Mouse (Mus musculus): ENCODE results near the gene Lrriq1. TPM values are rescaled to one million over a fixed set of nuclear protein-coding genes. Genes with fewer than 3 reads are reported as not detected.

The Lrriq1 gene
- polyA plus RNA-seq, 1 experiment: 0.67 TPM

DNA sequence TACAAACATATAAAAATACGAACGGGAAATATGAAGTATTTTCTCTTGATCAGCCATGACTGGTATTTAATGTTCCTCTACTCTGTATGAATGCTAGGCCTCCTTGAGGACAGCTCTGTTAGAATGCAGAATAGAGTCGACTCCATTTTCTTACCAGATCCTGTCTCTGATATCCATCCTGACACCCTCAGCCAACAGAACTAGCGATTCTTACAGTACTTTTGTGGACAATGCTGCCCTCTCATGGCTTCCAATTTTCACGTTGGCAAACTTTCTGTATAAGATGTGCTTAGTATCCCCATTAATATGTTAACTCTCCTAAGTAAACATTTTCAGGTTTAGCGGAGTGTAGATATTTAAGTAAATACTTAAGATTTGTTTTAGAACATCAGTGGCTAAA, 94.6 kb downstream of the Lrriq1 start:
- no peak for TF ChIP-seq POLR2A (IDR thresholded peaks at IDR 0.05; ENCODE audit: low read depth, low read length)
- TF ChIP-seq CTCF (IDR thresholded peaks at IDR 0.05; ENCODE audit: borderline replicate concordance, insufficient read depth, low read length): no peak
- no peak overlapping the region for H3K4me3 ChIP-seq (ENCODE audit: insufficient read depth, low read length)
- H3K27ac ChIP-seq (ENCODE audit: insufficient read depth, low read length): no peak overlapping the region
- no peaks in the 10 kb centered on the region for H3K4me1 ChIP-seq (ENCODE audit: control insufficient read depth, insufficient read depth, low read length)

DNA sequence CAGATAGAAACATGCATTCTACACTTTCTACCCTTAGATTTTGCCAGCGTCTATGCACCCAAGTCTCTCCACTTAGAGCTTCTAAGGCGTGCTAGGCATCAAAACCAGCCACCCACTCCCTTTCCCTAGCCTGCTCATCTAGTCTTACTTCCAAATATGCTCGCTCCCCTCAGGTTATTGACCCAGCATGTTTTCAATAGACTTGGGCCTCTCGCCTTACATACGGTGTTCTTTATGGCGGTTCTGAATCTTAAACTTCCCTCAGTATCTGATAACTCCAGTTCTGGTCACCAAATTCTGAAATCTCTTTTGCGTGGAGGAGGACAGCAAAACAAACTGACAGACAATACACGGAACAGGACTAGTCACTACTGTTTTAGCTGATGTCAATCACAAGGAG, 95.5 kb downstream of the Lrriq1 start:
- Histone ChIP-seq H3K4me3 (ENCODE audit: insufficient read depth, low read length) (no peak overlapping the region), H3K27ac (ENCODE audit: insufficient read depth, low read length) (no peak overlapping the region), H3K4me1 (ENCODE audit: control insufficient read depth, insufficient read depth, low read length) (no peaks in the 10 kb centered on the region)
- no peak for TF ChIP-seq POLR2A (IDR thresholded peaks at IDR 0.05; ENCODE audit: low read depth, low read length)
- no peak for TF ChIP-seq CTCF (IDR thresholded peaks at IDR 0.05; ENCODE audit: borderline replicate concordance, insufficient read depth, low read length)

DNA sequence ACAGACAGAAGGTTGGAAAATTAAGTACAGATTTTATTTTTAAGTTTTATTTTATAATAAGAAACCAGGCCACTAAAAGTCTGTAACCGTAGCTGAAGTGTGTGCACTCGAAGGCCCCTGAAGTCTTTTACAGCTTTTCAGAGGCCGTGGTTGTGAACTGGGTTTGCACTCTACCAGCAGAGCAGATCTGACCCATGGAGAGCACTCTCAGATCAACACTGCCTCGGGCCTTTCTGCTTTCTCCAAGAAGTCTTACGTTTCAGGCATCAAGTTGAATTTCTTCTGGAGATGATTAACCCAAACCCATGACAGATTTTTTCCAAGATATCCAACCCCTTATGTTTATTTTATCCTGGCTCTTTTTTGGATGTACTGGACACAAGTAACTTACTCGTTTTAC, 121.5 kb downstream of the Lrriq1 start:
- Histone ChIP-seq H3K4me1 (ENCODE audit: control insufficient read depth, insufficient read depth, low read length) (no peaks in the 10 kb centered on the region), H3K27ac (ENCODE audit: insufficient read depth, low read length) (no peak overlapping the region), H3K4me3 (ENCODE audit: insufficient read depth, low read length) (no peak overlapping the region)
- no peak for TF ChIP-seq CTCF (IDR thresholded peaks at IDR 0.05; ENCODE audit: borderline replicate concordance, insufficient read depth, low read length)
- TF ChIP-seq POLR2A (IDR thresholded peaks at IDR 0.05; ENCODE audit: low read depth, low read length): no peak

DNA sequence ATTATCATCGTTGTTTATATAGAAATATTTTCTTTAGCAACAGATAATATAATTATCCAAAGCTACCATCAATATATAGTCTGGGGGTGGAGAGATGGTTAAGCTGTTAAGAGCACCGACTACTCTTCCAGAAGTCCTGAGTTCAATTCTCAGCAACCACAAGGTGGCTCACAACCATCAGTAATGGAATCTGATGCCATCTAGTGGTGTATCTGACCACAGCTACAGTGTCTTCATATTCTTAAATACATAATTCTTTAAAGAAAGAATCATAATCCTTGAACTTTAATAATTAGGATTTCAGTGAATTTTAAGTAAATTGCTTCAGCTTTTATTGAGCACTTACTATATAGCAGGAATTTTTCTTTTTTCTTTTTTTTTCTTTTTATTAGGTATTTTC, 128.0 kb downstream of the Lrriq1 start:
- no peak for TF ChIP-seq POLR2A (IDR thresholded peaks at IDR 0.05; ENCODE audit: low read depth, low read length)
- TF ChIP-seq CTCF (IDR thresholded peaks at IDR 0.05; ENCODE audit: borderline replicate concordance, insufficient read depth, low read length): no peak
- no peaks in the 10 kb centered on the region for H3K4me1 ChIP-seq (ENCODE audit: control insufficient read depth, insufficient read depth, low read length)
- no peak overlapping the region for H3K27ac ChIP-seq (ENCODE audit: insufficient read depth, low read length)
- H3K4me3 ChIP-seq (ENCODE audit: insufficient read depth, low read length): no peak overlapping the region

DNA sequence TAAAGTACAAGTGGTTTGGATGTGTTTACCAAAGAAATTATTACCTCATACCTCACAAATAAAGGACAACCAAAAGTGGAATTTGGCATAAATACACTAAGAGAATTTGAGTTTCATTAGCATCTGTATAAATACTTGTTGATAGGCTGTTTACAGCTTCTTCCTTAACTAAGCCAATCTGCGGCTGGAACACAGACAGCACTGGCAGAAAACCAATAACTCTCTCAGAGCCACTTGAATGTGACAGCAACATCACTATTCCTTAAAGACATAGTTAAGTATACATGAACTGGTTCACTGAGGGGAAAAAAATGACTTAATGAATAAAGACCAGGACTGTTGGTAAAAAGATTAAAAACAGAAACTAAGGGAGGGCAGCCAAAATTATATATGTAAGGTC, 150.0 kb downstream of the Lrriq1 start:
- no peak for TF ChIP-seq POLR2A (IDR thresholded peaks at IDR 0.05; ENCODE audit: low read depth, low read length)
- no peak for TF ChIP-seq CTCF (IDR thresholded peaks at IDR 0.05; ENCODE audit: borderline replicate concordance, insufficient read depth, low read length)
- no peak overlapping the region for H3K4me3 ChIP-seq (ENCODE audit: insufficient read depth, low read length)
- H3K27ac ChIP-seq (ENCODE audit: insufficient read depth, low read length): no peak overlapping the region
- H3K4me1 ChIP-seq (ENCODE audit: control insufficient read depth, insufficient read depth, low read length): no peaks in the 10 kb centered on the region

DNA sequence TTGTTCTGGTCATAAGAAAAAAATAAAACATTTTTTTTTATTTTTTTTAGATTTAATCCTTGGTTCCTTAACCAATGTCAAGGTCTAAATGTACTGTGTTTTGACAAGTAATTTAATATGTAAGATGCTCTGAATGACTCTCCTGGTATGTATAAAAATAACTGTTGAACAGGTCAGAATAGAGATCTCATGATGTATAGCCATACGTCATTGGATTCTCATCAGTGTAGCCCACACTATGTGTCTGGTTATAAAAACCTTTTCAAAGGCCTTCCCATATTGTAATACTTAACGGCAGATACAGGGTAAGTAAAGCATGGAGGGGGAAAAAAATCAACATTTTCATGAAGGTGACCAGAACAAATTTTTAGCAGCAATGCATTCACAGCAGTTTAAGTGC, 186.5 kb downstream of the Lrriq1 start:
- no peak for TF ChIP-seq CTCF (IDR thresholded peaks at IDR 0.05; ENCODE audit: borderline replicate concordance, insufficient read depth, low read length)
- no peak for TF ChIP-seq POLR2A (IDR thresholded peaks at IDR 0.05; ENCODE audit: low read depth, low read length)
- Histone ChIP-seq H3K4me1 (ENCODE audit: control insufficient read depth, insufficient read depth, low read length) (no peaks in the 10 kb centered on the region), H3K27ac (ENCODE audit: insufficient read depth, low read length) (no peak overlapping the region), H3K4me3 (ENCODE audit: insufficient read depth, low read length) (no peak overlapping the region)

DNA sequence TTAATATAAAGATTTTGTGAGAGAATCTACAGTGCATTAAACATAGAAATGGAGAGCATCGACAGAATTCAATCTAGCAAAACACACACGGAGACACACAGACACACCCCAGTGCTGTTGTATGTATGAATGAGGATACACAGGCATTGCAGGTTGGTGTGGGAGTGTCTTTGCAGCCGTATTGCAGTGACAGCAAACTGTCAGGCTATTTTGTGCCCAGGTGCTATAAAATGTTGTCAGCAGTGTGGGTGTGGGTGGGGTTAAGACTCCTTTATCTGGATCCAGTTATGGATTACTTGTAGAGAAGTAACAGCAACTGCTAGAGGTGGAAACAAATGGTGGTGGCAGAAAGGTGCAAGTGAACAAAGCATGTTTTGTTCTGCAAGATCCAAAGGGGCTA, 189.5 kb downstream of the Lrriq1 start:
- H3K4me3 ChIP-seq (ENCODE audit: insufficient read depth, low read length): no peak overlapping the region
- TF ChIP-seq POLR2A (IDR thresholded peaks at IDR 0.05; ENCODE audit: low read depth, low read length) (no peak), CTCF (IDR thresholded peaks at IDR 0.05; ENCODE audit: borderline replicate concordance, insufficient read depth, low read length) (no peak)
- no peak overlapping the region for H3K27ac ChIP-seq (ENCODE audit: insufficient read depth, low read length)
- no peaks in the 10 kb centered on the region for H3K4me1 ChIP-seq (ENCODE audit: control insufficient read depth, insufficient read depth, low read length)

DNA sequence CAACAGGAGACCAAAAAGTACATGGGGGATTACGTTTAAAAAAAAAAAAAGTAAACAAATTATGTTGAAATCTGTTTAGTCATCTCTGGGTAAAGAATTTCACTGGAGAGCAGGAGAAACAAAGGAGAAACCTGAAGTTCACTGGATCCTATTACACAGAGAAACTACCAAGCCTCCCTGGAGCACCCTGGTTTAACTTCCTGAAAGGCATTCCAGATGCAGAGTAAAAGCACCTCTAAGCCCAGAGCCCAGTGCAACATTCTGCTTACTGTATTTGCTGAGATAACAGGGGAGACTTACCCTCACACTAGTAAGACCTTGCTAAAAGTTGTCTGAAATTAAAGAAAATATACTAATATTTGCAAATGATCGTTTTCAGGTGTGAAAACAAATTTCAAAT, 191.1 kb downstream of the Lrriq1 start:
- no peak overlapping the region for H3K4me3 ChIP-seq (ENCODE audit: insufficient read depth, low read length)
- no peaks in the 10 kb centered on the region for H3K4me1 ChIP-seq (ENCODE audit: control insufficient read depth, insufficient read depth, low read length)
- TF ChIP-seq CTCF (IDR thresholded peaks at IDR 0.05; ENCODE audit: borderline replicate concordance, insufficient read depth, low read length) (no peak), POLR2A (IDR thresholded peaks at IDR 0.05; ENCODE audit: low read depth, low read length) (no peak)
- no peak overlapping the region for H3K27ac ChIP-seq (ENCODE audit: insufficient read depth, low read length)

DNA sequence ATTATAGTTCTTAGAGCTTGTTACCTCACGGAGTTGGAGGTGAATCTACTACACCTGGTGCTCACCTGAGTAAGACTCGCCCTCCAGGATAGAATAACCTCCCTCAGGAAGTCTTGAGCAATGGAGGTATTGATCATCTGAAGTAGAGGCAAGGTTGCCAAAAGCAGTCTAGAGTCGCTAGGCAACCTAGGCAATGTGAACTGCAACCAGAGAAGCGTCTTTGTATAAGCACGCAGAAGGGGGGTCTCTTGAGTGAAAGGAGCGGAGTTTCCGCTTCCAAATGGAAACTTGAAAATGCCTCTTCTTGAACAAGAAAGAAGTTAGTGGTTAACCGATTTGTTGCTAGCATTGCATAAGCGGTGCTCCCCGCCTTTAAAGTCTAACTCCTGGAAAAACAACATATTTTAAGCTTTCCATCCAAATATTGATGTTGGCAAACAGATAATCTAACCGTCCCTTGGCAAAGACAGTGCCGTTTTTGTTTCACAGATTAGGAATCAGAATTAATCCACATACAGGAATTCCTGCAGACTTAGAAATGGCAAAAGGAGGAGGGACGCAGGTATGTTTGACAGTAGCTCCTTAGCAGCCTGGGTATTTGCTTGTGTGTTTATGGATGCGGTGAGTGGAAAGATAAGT, 201.0 kb downstream of the Lrriq1 start:
- no peaks in the 10 kb centered on the region for H3K4me1 ChIP-seq (ENCODE audit: control insufficient read depth, insufficient read depth, low read length)
- H3K27ac ChIP-seq (ENCODE audit: insufficient read depth, low read length): no peak overlapping the region
- no peak overlapping the region for H3K4me3 ChIP-seq (ENCODE audit: insufficient read depth, low read length)
- TF ChIP-seq CTCF (IDR thresholded peaks at IDR 0.05; ENCODE audit: borderline replicate concordance, insufficient read depth, low read length) (no peak), POLR2A (IDR thresholded peaks at IDR 0.05; ENCODE audit: low read depth, low read length) (no peak)

DNA sequence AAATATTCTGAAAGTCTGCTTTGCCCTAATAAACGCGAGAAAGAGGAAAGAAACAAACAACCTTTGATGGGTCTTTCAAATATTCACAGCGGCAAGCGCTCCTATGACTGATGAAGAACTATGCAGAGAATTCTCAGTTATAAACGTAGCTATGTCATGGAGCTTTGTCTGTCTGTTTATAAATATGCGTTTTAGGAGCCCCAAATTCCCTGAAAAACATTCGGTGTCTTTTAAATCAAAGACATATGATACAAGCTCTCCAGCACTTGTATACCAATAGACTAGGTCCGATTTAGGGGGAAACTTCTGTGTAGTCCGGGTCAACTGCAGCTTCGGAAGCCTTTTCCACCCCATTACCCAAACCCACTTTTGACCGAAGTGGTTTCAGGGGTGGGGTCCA, 205.2 kb downstream of the Lrriq1 start:
- Histone ChIP-seq H3K27ac (ENCODE audit: insufficient read depth, low read length) (no peak overlapping the region), H3K4me1 (ENCODE audit: control insufficient read depth, insufficient read depth, low read length) (no peaks in the 10 kb centered on the region), H3K4me3 (ENCODE audit: insufficient read depth, low read length) (no peak overlapping the region)
- no peak for TF ChIP-seq CTCF (IDR thresholded peaks at IDR 0.05; ENCODE audit: borderline replicate concordance, insufficient read depth, low read length)
- TF ChIP-seq POLR2A (IDR thresholded peaks at IDR 0.05; ENCODE audit: low read depth, low read length): no peak

All from embryonic fibroblast, embryonic 13.5 days (primary cell).